Mouse (Mus musculus) layer of hippocampus, adult 9-10 months (tissue): Measurements from ENCODE around the gene Baz2a.
"Not testable (repeated sequence)": the region's sequence is repeated elsewhere in the genome, so short reads cannot be mapped to it uniquely, and the experiment has no call there.

ENCODE experiments used
- DNase-seq: peaks from one replicate; pipeline ENCODE4 v3.0.0; 2022; ENCODE audit warnings: low spot score

The Baz2a gene

DNA sequence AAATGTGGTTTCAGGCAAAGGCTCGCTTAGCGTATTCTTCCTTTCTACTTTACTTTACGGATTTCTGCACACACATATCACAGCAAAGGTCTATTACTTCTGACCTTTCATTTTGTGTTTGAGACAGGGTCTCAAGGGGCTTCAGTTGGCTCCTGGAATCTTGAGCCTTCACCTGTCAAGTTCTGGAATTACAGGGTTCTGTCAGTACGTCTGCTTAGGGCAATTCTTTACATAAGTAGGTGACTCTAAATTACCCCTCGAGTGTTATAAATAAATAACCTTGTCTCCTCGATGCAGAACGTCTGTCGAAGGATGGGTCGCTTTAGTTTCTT, 8.9 kb upstream of the Baz2a start:
- no peak for DNase-seq

GRCm38 (mm10) chr10:128082880-128083421, 8.4 kb upstream of the Baz2a start, which contains the start of gene Atp5b:
Gene Atp5b, plus strand, starts transcription at chr10:128083273.
- peak; percentile 100 for DNase-seq

DNA sequence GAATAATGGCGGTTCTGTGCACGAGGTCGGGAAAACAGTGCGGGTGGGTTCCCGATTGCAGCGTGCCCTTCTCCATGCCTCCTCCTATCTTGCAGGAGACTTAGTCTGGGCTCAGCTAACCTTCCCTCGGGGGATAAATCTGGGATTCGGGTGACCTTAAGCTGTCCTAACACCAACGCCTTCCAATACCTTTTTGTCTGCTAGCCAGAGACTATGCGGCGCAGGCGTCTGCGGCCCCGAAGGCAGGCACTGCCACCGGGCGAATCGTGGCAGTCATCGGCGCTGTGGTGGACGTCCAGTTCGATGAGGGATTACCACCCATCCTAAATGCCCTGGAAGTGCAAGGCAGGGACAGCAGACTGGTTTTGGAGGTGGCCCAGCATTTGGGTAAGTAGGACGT, 7.7 kb upstream of the Baz2a start:
- DNase-seq: no peak

GRCm38 (mm10) chr10:128084160-128084559, 7.2 kb upstream of the Baz2a start:
- no peak for DNase-seq

- no peak for DNase-seq
Measured at GRCm38 (mm10) chr10:128086391-128086790, 5.0 kb upstream of the Baz2a start.

GRCm38 (mm10) chr10:128087216-128087615, 4.2 kb upstream of the Baz2a start:
- not testable (repeated sequence) for DNase-seq

DNA sequence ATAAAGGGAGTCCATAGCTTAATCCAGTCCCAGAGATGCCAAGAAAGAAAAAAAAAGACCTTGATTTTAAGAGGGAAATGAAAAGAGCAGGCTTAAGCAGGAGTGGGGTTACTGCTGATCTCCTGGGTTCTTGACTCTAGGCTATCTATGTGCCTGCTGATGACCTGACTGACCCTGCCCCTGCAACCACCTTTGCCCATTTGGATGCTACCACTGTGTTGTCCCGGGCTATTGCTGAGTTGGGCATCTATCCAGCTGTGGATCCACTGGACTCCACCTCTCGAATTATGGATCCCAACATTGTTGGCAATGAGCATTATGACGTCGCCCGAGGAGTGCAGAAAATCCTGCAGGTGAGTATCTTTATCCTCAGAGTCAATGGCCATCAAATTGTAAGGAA, 3.2 kb upstream of the Baz2a start:
- DNase-seq: no peak

- no peak for DNase-seq
Measured at GRCm38 (mm10) chr10:128089842-128090241, 1.5 kb upstream of the Baz2a start.

DNA sequence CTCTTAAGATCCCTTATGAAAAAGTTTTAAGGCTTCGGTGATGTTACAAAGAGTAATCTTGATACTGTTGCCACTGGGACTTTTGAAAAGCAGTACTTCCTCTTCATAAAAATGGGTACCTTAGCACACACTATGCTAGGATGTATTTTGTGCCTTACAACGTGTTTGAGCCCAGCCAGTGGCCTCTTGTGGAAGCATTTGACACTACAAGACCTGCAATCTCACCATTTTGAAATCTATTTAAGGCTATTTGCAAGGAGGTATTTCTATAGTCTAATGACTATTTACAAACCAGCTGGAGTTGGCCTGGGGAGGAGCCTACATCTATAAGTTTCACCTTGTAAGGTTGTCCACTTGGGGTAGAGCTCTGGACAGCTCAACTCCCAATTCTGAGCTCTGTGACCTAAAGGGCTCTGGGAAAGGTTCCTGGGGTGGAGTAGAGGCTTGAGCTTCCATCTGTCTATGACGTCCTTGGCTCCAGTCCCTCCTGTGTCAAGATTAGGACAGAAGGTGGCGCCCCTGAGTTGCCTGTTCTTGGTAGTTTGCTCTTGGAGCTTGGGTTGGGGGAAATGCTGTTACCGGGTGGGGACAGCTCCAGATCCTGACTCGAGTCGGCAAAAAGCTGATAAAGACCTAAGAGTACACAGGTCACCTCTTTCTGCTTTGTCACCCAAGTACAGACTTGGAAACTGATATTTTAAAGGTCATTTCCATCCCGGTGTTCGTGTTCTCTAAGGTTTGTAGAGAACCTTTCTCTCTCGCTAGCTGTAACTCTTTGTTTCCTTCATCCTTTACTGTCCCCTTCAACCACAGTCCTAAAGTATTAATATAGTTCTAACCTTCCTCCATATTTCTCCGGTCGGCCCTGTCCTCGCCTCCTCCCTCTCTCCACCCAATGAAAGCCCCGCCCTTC, 470 bp upstream of the Baz2a start:
- DNase-seq: peak; percentile 86

- no peak for DNase-seq
Measured at GRCm38 (mm10) chr10:128092506-128093495, 1.4 kb downstream of the Baz2a start.

GRCm38 (mm10) chr10:128093496-128094294, 2.3 kb downstream of the Baz2a start:
- no peak for DNase-seq

- no peak for DNase-seq
Measured at GRCm38 (mm10) chr10:128094340-128094968, 3.1 kb downstream of the Baz2a start.

DNA sequence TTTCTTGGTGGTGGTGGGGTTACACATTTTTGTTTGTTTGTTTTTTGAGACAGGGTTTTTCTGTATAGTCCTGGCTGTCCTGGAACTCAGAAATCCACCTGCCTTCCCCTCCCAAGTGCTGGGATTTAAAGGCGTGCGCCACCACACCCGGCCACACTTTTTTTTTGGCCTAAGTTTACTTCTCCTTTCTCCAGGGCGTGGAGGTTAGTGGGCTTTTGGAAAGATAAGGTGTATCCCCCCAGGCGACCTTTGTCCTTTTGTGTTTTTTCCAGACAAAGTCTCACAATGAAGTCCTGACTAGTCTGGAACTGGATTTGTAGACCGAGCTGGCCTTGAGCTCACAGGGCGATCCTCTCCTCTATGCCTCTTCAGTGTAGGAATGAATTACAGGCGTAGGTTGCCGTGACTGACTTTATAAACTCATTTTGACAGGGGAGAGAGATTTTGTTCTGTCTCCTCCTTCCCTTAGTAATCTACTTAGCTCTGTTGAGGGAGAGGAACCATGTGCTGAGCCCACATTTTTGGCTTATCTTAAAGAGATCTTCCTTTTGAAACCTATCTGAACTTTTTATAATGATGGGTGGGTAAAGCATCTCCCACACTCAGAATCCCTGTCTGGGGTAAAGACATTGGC, 3.7 kb downstream of the Baz2a start:
- no peak for DNase-seq

DNA sequence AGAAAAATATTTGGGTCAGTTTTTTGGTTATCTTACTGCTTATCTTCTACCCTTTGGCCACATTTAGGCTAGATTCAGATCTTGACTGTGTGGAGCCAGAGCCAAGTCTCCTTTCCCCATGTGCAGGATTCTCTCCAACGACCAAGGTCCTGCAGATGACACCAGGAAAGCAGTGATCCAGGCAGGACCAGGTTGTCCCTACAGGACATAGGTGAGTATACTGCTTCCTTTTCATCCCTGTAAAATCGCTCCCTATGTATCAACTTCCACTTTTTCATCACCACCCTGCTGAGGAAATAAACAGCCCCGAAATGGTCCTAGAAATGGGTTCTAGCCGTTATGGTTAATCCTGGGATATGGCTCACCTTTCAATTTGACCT, 4.9 kb downstream of the Baz2a start:
- DNase-seq: no peak

DNA sequence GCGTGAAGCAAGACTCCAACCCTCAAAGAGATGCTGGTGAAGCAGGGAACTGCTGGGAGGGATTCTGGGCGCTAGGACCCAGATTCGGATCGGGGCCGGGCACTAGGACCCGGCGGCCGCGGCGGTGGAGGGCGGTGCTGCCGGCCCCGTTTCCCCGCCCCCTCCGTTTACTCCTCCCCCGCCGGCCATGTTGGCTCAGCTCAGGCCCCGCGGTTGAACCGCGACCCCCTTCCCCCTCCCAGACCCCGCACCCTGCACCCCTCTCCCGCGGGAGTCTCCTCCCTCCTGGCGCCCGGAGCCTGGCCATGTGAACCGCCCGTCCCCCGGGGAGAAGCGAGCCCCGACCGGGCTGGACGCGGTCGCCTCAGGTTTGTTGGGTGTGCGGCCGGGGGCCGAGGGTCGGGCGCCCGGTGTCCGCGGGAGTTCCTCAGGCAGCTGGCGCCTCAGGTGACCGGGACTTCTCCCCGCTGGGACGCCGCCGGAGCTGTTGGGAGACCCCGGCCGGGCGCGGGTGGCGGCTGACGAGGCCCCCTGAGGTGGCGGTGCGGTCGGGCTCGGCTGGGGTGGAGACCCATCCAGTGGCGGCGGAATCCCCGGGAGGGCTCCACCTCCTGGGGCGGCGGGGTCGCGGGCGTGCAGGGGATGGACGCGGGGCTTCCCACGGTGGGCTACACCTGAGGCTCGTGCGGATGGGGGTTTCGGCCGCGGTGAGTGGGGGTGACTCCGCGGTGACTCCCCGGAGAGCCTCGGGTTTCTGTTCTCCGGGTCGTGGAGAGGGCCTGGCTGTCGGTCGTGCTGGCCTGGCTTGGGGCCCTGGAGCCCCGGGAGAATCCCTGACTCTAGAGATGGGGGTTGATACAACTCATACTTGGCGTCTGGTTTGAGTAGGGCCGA, 5.6 kb downstream of the Baz2a start:
- no peak for DNase-seq

GRCm38 (mm10) chr10:128097587-128097971, 6.2 kb downstream of the Baz2a start:
- no peak for DNase-seq

DNA sequence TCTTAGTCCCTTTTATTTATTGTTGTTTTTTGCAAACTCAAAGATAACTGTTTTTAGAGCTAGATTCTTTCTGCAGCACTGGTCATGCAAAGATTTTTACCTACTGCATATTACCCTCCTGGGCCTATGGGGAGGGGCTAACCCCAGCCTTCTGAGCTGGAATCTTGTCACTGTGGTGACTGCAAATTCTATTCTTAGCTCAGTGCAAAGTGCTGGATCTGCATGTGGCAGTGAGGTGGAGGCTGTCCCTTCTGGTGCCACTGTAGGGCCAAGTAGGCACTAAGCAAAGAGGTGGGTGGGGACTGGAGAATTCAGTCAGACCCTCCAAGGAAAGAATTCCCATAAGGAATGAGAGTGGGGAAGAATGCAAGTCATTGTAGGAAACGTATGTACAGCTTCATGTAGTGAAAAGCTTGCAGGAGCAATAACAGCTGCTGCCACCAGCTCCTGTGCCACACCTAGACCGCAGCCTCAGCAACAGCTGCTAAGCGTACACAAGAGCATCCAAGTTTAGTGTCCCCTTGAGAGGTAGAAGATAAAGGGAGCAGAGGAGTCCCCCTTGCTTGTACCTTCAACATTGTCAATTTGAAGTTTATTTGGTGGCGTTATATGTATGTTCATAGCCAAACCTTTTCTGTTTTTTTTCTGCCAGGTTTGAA, 18.9 kb downstream of the Baz2a start:
- DNase-seq: no peak

DNA sequence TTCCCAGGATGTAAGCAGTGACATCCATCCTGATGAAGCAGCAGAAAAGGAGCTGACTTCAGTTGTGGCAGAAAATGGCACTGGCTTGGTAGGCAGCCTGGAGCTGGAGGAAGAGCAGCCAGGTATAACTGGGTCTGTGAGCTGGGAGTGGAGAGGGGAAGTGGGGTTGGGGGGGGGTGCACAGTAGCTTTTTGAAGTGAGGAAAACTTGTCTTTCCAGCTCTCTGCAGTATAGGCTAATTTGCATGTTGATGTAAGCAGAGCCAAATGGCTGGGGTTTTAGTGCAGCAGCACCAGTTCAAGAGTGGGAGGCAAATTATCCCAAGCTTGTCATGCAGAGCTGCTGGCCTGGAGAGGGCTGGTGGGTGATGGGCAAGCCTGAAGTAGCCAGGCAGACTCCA, 19.9 kb downstream of the Baz2a start:
- DNase-seq: no peak

DNA sequence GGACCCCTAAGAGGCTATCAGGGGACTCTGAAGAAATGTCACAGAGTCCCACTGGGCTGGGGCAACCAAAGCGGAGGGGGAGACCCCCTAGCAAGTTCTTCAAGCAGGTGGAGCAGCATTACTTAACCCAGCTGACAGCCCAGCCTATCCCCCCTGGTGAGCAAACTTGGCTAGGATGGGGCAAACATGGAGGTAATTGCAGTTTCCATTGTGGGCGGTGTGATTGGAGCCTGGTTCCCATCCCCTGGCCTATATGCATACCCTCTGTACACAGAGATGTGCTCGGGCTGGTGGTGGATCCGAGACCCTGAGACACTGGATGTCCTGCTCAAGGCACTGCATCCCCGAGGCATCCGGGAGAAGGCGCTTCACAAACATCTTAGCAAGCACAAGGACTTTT, 32.5 kb downstream of the Baz2a start:
- no peak for DNase-seq
